Mouse (Mus musculus) gastrocnemius, postnatal 25 days (tissue): ENCODE measurements around the gene Pabpn1. TPM values are rescaled to one million over a fixed set of nuclear protein-coding genes. Genes with fewer than 3 reads are reported as not detected.

Source experiments
- DNase-seq: peaks from one replicate; pipeline ENCODE4 v3.0.0; 2022
- long read RNA-seq, 2 experiments: library from polyadenylated mRNA; stranded (forward); transcript quantifications; one replicate each; pipeline ENCODE4 v2.0.0; 2021
- total RNA-seq, 2 experiments: library from RNA; stranded (reverse); gene quantifications; 1 replicate in 1 of 2; 2 replicates in 1 of 2; pipeline ENCODE4 v1.2.3; 2021

The Pabpn1 gene
- 10 to 100 TPM; 47.1 to 52.7 TPM for total RNA-seq
- long read RNA-seq, experiment 1, transcript Pabpn1-201 (7 exons, 1,030 nt): major isoform, 12 of 38 reads
- long read RNA-seq, experiment 1, partial matches to known transcripts: 0 of 38 reads
- long read RNA-seq, experiment 1, other reads (novel, unspliced or antisense): 24 of 38 reads
- long read RNA-seq, experiment 2, transcript Pabpn1-201 (7 exons, 1,030 nt): major isoform, 10 of 30 reads
- long read RNA-seq, experiment 2, partial matches to known transcripts: 7 of 30 reads
- long read RNA-seq, experiment 2, other reads (novel, unspliced or antisense): 9 of 30 reads

DNA sequence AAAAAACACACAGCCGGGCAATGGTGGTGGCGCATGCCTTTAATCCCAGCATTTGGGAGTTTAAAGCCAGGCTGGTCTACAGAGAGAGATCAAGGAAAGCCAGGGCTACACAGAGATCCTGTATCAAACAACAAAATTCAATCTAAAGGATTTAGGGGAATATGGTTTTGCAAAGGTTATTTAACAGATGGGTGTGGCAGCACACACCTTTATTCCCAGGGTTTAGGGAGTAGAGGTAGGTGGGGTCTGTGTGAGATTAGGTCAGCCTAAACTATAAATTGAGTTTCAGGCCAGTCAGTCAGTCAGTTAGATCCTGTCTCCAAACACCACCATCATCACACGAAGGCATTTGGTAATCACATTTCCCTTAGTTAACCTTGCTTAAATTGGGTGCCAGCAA is at the start of gene Pabpn1:
Pabpn1 (plus strand) TSS at position 301 of the 400 bp plus-strand sequence.
- no peak for DNase-seq

DNA sequence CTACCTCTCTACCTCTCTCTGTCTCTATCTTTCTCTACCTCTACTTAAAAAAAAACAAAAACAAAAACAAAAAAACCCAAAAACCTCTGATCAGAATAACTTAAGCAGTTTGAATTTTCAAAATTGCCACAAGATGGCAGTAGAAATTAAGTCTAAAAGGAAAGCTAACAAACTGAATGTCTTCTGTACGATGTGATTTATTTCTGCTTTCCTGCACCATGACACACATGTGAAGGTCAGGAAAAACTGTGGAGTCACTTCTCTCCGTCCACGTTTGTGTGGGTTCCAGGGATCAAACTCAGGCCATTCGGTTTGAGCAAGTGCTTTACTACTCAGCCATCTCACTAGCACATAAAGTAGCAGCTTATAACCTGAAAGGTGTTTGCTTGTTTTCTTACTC is 48.8 kb upstream of the Pabpn1 start:
- no peak for DNase-seq

DNA sequence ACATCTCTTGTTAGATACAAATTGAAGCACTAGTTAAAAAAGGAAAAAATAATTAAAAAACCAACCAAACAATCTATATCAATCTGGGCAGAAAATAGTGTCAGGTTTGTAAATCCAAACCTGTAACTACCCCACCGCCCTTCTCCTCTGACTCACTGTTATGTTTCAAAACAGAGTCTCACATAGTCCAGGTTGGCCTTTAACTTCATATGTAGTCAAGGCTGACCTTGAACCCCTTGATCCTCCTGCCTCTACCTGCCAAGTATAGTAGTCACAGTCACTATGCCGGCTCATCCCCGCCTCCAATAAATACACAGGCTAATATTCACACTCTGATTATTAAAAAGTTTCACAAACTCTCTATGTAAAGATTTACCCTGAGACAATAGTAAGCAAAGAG is 36.6 kb upstream of the Pabpn1 start:
- no peak for DNase-seq

DNA sequence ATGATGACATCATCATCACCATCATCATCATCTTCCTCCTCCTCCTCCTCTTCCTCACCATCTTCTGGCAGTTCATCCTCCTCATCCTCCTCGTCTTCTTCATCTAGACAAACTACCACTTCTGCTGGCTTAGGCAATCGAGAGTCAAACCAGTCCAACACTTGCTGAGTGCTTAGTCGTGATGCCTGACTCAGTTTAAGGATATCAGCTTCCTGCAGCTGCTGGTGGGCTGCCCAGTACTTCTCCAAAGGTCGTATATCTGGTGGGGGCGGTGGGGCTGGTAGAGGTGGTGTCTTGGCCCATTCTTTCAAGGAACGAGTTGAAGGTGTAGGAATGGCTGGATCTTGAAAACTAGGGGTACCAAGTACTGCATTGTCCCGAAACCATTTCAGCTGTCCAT is 35.6 kb upstream of the Pabpn1 start:
- no peak for DNase-seq

DNA sequence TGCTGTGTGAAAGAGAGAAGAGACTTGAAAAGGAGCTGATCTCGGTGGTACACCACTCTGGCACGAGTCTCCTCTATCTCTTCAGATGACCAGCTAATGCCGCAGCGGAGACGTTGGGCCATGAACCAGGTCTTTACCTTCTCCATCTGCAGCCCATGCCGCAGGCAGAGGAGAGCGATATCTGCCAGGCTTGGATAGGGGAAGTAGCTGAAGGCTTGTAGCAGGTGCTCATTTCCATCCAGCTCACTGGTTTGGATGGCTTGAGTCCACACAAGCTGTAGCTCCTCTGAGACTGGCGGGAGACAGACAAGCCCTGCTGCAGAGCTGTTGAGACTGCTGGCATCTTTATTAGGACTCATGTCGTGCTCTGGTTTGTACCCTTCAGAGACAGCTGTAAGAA is 34.4 kb upstream of the Pabpn1 start:
- DNase-seq: no peak

DNA sequence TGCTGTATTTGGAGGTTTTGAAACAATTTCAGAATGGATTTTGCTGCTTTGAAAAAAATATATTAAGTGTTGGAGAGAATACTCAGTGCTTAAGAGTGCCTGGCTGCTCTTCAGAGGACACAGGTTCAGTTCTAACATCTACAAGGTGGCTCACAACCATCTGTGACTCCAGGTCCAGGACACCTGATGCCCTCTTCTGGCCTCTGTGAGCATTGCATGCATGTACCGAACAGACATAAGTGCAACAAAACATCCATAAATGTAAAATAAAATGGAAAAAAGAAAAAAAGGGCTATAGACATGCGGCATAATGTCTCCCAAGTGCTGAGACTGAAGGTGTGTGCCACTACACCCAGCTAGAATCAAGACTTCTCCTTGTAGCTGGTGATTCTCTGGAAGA is 31.8 kb upstream of the Pabpn1 start:
- no peak for DNase-seq

DNA sequence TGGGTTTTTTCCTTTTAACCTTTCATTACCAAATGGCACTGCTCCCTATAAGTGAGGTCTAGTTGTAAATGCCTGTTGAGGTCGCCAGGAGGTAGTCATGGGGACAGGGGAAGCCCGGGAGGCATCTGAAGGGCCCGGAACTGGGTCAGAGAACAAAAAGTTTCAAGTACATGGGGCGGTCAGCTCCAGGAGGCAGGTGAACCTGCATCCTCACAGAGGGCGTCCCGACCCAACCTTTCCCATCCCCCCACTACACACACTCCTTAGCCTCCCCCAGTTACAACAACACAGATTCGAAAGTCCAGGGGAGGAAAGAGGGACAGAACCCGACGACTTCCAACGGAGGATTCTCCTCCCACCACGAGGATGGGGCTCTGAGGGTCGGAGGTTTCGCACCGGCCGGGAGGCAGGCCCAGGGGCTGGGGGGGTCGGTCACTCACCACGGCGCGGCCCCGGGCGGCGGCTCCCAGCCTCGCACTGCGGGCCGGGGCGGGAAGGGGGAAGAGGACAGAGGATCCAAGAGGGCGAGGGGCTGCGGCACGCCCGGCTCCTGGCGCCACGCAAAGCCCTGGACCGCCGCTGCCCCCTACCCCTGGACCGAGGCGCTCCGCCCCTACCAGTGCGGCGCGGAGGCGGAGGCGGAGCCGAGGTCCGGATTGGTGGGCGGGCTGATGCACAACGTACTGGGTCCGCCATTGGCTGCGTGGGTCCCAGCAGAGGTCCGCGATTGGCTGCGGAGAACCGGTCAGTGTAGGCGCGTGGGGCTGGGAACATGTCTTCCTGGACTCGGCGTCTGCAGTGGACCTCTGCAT is 28.6 kb upstream of the Pabpn1 start:
- DNase-seq: peak; percentile 90

DNA sequence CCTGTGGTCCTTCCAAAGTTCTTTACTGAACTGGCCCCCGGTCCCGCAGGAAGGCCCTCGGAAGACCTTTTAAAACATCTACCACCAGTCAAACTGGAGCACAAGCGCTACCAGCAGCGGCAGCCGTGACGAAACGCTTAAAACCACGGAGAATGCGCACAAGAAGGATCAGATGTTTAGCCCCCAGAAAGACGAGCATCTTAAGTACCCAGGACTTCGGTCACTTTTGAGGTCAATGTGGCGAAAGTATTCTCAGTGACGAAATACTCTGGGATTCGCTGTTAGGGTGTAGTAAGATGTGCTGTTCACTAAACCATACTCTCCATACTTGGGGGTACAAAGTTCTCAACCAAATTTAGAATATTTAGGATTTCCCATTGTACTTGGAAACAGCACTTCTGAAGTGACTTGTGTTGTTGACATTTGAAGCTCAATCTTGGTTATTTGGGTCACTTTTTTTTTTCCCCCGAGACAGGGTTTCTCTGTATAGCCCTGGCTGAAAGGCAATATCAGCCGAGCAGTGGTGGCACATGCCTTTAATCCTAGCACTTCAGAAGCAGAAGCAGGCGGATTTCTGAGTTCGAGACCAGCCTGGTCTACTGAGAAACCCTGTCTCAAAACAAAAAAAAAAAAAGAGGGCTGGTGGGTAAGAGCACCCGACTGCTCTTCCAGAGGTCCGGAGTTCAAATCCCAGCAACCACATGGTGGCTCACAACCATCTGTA is 27.8 kb upstream of the Pabpn1 start:
- no peak for DNase-seq

DNA sequence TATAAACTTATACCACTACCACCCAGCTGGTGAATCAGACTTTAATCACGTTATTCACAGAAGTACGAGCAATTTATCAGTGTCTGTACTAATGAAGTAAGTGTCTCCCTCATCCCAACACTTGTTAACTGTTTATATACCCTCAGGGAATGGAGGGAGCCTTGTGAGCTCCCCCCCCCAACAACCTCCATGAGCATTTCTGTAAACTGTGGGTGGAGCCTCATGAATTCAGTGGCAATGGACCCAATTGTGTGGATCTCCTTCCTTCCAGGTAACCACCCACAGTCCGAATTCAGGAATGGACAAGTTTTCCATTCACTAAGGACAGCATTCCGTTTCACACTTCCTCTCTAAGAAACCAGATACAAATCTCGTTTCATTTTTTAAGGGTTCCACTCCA is 26.7 kb upstream of the Pabpn1 start:
- no peak for DNase-seq

DNA sequence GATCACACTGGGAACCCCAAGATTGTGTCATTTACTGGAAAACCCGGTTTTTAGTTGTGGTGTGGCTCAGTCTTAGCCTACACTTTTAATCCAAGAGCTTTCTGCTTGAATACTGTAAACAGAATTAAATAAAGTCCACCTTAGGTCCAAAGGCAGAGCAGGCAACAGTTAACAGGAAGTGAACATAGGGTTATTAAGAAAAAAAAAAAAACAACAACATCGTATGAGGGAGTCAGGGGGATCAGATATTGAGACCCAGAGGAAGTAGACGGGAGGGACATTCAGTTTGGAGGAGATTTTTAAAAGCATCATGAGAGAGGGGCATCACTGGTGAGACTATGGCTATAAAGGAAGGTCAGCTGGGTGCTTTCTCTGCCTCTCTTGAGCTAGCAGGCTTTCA is 26.0 kb upstream of the Pabpn1 start:
- no peak for DNase-seq

DNA sequence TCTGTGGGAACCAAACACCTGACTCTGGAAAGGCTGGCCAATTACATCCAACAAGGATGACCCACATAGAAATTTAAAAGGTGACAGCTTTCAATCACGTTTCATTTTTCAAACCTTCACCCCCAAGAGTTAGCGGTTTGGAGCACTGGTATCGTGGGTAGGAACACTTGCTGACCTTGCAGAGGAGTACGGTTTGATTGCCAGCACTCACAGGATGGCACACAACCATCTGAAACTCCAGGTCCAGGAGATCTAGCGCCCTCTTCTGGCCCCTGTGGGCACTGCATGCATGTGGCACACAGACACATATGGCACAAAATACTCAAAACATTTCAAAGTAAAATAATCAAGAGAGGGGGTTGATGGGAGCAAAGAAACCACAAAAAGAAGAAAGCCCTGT is 25.4 kb upstream of the Pabpn1 start:
- no peak for DNase-seq

DNA sequence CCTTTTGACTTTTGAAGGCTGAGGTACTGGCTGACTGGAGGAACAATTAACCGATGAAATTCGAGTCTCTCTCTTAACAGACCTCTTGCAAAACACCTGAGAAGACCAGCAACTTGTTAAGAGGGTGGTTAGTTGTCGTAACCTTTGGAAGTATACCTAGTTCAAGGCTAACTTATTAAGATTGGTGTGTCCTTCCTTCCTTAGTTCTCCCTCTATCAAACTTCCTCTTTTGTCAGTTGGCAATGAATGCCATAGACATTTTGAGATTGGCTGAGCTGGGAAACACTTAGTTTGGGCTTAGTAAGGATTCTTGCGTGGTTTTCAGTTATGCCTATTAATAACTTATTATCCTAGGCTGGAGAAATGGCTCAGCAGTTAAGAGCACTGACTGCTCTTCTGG is 24.3 kb upstream of the Pabpn1 start:
- DNase-seq: no peak

DNA sequence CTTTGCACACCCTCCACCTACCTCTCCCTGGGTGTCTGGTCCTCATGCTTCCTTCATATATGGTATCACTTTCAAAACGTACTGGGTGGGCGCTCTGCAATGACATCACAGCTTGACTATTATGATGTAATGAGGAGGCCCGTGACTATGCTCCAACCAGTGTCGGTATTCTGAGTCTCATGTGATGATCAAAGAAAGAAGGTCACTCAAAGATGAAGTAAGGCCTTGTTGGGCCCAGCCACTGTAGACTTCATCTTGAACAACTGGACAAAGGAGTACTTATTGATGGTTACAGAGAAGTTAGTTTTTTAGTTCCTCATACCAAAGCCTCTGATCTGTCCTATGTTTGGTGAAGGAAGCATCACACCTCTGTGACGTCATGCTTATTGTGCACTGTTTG is 21.4 kb upstream of the Pabpn1 start, which contains the start of gene Homez:
Homez (minus strand) TSS at position 101 of the 400 bp plus-strand sequence.
- no peak for DNase-seq

DNA sequence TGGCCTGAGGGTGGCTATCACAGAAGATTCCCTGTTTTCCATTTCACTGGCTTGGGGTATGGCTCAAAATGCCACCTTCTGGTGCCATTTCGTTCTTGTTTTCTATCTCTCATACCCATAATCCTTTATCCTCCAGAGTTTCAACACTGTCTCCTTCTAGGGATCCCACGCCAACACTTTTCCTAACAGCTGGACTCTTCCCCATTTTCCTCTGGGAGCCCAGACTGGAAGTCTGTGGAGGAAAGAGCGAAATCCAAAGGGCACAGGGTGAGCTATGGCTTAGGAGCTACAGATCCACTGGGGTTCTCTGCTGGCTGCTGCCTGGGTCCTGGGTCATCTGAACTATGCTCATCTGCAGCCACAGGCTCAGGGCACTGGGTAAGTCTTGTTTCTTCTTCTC is 18.1 kb upstream of the Pabpn1 start:
- no peak for DNase-seq

DNA sequence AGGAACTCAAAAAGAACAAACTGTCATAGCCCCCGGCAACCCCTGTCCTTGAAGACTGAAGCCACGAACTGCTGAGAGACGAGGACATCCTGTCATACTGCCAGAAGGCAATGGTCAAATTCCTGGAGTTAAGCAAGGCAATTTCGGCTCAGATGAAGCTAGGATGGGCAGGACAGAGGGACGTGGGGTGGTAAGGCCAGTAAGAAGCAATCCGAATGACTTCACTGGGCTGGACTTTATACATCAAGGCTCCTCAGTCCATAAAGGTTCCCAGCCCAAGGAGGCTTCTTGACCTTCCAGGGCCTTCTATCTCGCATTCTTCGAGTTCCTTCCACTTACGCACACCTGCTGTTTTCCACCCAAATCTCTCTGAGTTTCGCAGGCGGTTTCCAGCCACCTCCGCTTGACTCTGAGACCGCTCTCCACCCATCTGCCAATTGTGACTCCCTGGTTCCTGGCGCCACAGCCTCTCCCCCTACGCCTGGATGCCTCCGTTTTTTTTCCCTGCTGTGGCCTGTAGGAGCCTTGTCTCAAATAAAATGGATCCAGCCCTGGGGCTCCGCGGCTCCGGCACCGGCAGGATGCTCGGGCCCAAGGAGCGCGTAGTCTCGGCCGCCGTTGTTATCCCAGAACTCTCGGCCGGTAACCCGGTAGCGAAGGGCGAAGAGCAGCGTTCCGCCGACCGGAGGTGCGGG is 16.3 kb upstream of the Pabpn1 start:
- no peak for DNase-seq

DNA sequence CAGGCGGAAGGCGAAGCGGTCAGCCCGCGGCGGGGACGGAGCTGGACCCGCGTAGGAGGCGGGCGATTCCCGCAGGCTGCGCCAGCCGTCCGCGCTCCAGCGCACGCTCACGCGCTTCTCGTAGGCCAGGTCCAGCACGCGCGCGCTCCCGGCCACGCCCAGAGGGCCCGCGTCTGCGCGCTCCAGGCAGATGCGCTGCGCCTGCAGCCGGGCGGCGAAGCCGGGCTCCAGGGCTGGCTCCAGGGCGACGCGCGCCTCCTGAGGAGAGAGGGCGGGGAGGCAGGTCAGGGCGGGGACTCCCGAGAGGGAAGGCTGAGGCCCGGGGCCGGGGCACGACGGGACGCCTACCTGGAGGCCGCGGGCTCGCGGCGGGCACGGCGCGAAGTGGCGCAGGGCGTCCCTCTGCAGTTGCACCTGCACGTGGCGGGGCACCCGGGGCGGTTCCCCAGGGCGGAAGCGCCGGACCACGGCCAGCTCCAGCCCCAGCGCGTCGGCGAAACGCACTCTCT is 15.7 kb upstream of the Pabpn1 start:
- peak; percentile 91 for DNase-seq

DNA sequence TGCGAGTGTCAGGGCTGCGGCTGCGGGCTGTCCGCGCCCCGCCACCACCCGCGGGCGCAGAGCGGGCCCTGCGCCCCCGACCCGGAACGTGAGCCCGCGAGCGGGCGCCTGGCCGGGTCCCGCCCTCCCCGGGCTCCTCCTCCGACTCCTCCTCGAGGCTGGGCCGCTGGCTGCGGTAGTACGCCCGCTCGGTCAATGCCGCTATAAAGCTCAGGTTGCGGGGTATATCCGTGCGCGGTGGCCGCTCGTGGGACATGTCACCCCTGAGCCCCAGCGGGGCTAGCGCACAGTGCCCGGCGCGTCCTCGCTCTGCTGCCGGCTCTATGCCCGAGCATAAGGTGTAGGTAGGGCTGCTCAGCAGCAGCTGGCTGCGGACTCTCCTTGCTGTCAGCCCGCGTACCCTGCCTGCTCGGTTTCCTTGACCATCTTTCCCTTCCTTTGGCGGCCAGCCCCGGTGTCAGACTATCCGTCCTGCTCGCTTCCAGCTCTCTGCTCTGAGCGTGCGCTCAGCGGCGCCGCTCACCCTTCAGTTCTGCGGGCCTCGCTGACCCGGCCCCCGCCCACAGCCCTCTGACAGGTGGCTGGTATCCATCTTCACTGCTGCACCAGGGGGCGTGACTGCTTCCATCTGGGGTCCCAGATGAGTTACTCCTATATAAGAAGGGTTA is 15.1 kb upstream of the Pabpn1 start, which contains the start of gene Ppp1r3e:
Ppp1r3e (minus strand) TSS at position 503 of the 668 bp plus-strand sequence.
- peak; percentile 74 for DNase-seq

DNA sequence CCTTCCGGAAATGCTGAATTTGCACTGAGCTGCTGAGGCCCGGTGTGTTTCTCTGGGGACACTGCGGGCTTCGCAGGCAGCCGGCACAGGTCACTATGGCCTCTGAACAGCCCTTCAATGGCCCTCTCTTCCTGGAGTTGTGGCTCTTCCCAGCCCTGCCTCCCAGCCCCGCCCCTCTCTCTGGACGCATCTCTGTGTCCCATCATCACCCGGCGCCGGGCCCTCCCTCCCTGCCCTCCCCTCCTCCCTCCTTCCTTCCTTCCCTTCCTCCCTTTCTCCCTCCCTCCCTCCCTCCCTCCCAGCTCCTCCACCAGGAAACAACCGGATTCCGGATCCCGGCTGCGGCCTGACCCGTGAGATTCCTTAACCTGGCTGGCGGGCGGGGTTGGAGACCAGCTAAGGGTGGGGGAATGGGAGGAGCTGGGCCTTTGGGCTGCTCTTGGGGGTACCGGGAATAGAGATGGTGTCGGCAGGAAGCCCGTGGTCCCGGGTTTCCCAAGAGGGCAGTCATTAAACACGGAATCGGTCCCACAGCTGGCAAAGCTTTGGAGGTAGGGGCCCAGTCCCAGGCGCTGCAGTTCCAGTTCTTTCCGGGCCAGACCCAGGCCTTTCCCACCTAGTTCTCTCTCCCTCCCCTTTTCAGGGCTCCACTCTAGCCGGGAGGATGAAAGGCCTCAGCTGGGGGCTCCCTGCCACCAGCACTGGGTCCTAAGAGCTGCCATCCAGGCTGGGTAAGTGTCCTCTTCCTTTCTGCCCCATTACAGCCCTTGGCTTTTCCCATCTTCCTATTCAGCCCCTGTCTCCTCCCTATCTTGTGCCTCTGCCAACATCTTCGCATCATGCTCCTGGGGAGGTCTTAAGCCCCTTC is 8.9 kb upstream of the Pabpn1 start, which contains the start of the genes Bcl2l2 and Gm20521:
Bcl2l2 (plus strand) TSS at position 224 of the 868 bp plus-strand sequence.
Gm20521 (plus strand) TSS at position 288 of the 868 bp plus-strand sequence.
- DNase-seq: peak; percentile 86

DNA sequence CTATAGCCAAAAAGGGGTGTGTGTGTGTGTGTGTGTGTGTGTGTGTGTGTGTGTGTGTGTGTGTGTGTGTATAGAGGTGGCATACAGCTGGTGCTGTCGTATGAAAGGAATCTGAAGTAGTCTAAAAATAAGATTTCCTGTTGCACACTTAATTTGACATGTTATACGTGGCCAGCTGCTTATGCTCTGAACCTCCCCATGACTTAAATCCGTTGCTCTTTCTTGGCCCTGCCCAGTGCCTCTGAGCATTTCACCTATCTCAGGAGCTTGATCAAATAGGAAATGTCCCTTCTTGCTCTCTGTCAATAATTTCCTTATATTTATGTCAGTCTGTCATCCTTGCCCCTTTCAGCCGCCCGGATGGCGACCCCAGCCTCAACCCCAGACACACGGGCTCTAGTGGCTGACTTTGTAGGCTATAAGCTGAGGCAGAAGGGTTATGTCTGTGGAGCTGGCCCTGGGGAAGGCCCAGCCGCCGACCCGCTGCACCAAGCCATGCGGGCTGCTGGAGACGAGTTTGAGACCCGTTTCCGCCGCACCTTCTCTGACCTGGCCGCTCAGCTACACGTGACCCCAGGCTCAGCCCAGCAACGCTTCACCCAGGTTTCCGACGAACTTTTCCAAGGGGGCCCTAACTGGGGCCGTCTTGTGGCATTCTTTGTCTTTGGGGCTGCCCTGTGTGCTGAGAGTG is 8.1 kb upstream of the Pabpn1 start:
- no peak for DNase-seq

DNA sequence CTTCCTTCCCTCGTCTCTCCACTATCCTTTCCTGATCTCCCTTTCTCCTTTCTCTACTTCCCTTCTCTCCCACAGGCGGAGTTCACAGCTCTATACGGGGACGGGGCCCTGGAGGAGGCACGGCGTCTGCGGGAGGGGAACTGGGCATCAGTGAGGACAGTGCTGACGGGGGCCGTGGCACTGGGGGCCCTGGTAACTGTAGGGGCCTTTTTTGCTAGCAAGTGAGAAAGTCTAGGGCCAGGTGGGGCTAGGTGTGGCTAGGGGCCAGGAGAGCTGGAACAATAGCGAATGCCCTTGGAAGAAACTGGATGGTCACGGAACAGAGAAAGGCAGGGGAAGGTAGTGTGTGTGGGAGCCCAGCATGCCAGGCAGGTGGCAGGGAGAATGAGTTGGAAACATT is 7.0 kb upstream of the Pabpn1 start:
- DNase-seq: no peak
